Mouse (Mus musculus) heart, embryonic 13.5 days (tissue): ENCODE measurements around the gene Arfip2. TPM values are rescaled to one million over a fixed set of nuclear protein-coding genes. Genes with fewer than 3 reads are reported as not detected.

ENCODE experiments used
- ATAC-seq: fragments of 200-750 bp; cut with Nextera tagmentation; 2 replicates; pipeline ENCODE4 v1.8.0; 2017; ENCODE audit warnings: moderate TSS enrichment; ENCODE audit not compliant: insufficient number of reproducible peaks, low FRiP score, low TSS enrichment; ENCODE audit errors: extremely low read depth
- H3K27ac ChIP-seq: fragments of 300-500 bp; sonication (generic); replicated peaks from 2 replicates; pipeline ENCODE4 v1.5.1; 2015; ENCODE audit warnings: moderate library complexity, mild to moderate bottlenecking, inconsistent platforms
- H3K27me3 ChIP-seq: fragments of 300-500 bp; sonication (generic); replicated peaks from 2 replicates; pipeline ENCODE4 v1.6.1; 2015; ENCODE audit warnings: mild to moderate bottlenecking, inconsistent platforms
- H3K36me3 ChIP-seq: fragments of 300-500 bp; sonication (generic); 2 replicates; pipeline ENCODE4 v1.6.1; 2015; ENCODE audit warnings: mild to moderate bottlenecking, inconsistent platforms
- H3K4me1 ChIP-seq: fragments of 300-500 bp; sonication (generic); 2 replicates; pipeline ENCODE4 v1.6.1; 2015; ENCODE audit warnings: inconsistent platforms
- H3K4me2 ChIP-seq: fragments of 300-500 bp; sonication (generic); 2 replicates; pipeline ENCODE4 v1.6.1; 2015; ENCODE audit warnings: inconsistent platforms, mild to moderate bottlenecking, moderate library complexity
- H3K4me3 ChIP-seq: fragments of 300-500 bp; sonication (generic); 2 replicates; pipeline ENCODE4 v1.5.1; 2015; ENCODE audit warnings: moderate library complexity, mild to moderate bottlenecking, inconsistent platforms
- H3K9ac ChIP-seq: fragments of 300-500 bp; sonication (generic); 2 replicates; pipeline ENCODE4 v1.6.1; 2015; ENCODE audit warnings: inconsistent platforms, mild to moderate bottlenecking, moderate library complexity
- H3K9me3 ChIP-seq: fragments of 300-500 bp; sonication (generic); 2 replicates; pipeline ENCODE4 v1.6.1; 2016; ENCODE audit warnings: inconsistent platforms
- WGBS: fragments of 180-500 bp; shearing (Covaris S2); methylation state at CpG from one replicate; pipeline ENCODE4 v1.1.7; 2015; ENCODE audit warnings: mixed read lengths; 5-methylcytosine and 5-hydroxymethylcytosine counted together
- polyA plus RNA-seq: library from polyadenylated mRNA; unstranded; fragments of >200 nt; fragmentation: Nextera tagmentation; extraction: Ambion mirVana; gene quantifications from 2 replicates; pipeline ENCODE4 v1.2.1, GENCODE M21; 2015

Gene Arfip2
- polyA plus RNA-seq, 1 experiment from 2014 or later, result 41.7 TPM

GRCm38 (mm10) chr7:105611767-105612166 lies 28.4 kb downstream of the Arfip2 start:
- no peak overlapping the region for H3K4me2 ChIP-seq
- no peak overlapping the region for H3K27ac ChIP-seq
- H3K27me3 ChIP-seq, result no peaks in the 10 kb centered on the region
- peaks cover 13% of the 10 kb centered on the region for H3K4me1 ChIP-seq
- peaks cover 75% of the 10 kb centered on the region for H3K36me3 ChIP-seq
- WGBS, result 88% methylated on average over 1 of the region's 1 CpGs
- no peak for ATAC-seq
- no peaks in the 10 kb centered on the region for H3K9me3 ChIP-seq
- no peak overlapping the region for H3K9ac ChIP-seq
- H3K4me3 ChIP-seq, result no peak overlapping the region

- no peak overlapping the region for H3K4me2 ChIP-seq
- no peak overlapping the region for H3K27ac ChIP-seq
- H3K27me3 ChIP-seq, result no peaks in the 10 kb centered on the region
- WGBS, result 78% methylated on average over 3 of the region's 3 CpGs
- peaks cover 42% of the 10 kb centered on the region for H3K36me3 ChIP-seq
- ATAC-seq, result no peak
- H3K4me1 ChIP-seq, result no peaks in the 10 kb centered on the region
- no peak overlapping the region for H3K4me3 ChIP-seq
- H3K9me3 ChIP-seq, result 0 out of 2 replicates have a peak, but pooled peaks cover 6% of the 10 kb centered on the region
- H3K9ac ChIP-seq, result no peak overlapping the region
Observed at GRCm38 (mm10) chr7:105608467-105608866, 31.7 kb downstream of the Arfip2 start.

DNA sequence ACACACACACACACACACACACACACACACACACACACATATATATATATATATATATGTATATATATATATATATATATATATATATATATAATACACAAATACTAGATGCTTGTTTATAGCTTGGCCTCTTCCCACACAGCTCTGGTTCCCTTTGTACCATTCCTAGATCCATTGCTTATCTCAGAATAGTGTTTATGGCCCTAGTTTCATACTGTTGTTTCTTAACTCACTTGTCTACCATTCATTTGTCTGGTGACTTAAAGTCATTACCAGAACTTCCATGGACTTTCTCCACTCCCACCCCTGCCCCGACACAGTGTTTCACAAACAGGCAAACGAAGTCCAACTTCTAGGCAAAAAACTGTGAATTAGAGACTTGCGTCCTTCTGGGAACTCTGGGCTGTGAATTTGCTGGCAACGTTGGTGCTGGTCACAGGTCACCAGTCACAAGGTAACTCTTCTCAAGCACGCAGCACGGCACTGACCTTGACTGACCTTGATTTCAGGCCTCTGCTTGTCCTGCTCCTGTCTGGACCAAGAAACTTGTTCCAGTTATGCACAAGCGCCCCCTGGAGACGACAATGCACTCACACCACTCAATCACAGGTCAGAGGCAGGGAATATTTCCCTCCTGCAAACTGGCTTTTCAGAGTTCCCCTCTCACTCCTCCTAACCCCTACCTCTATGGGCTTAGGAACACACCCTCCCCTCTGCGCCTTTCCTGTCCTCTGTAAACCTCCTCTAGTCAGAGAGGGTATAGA lies 37.2 kb downstream of the Arfip2 start:
- ATAC-seq, result no peak
- WGBS, result 40% methylated on average over 9 of the region's 9 CpGs
- H3K36me3 ChIP-seq, result no peaks in the 10 kb centered on the region

GRCm38 (mm10) chr7:105590097-105590496 lies 50.1 kb downstream of the Arfip2 start:
- no peak overlapping the region for H3K4me3 ChIP-seq
- H3K9ac ChIP-seq, result no peak overlapping the region
- no peak overlapping the region for H3K4me2 ChIP-seq
- H3K9me3 ChIP-seq, result no peaks in the 10 kb centered on the region
- no peak overlapping the region for H3K27ac ChIP-seq
- H3K36me3 ChIP-seq, result no peaks in the 10 kb centered on the region
- 21% methylated on average over 7 of the region's 7 CpGs for WGBS
- no peak for ATAC-seq
- peaks cover 6% of the 10 kb centered on the region for H3K4me1 ChIP-seq
- no peaks in the 10 kb centered on the region for H3K27me3 ChIP-seq

More for the DNA sequence above, 37.2 kb downstream of the Arfip2 start:
- H3K27ac ChIP-seq, result no peak overlapping the region
- no peak overlapping the region for H3K4me2 ChIP-seq
- H3K27me3 ChIP-seq, result no peaks in the 10 kb centered on the region
- no peak overlapping the region for H3K4me3 ChIP-seq
- no peak overlapping the region for H3K9ac ChIP-seq
- H3K4me1 ChIP-seq, result no peaks in the 10 kb centered on the region
- H3K9me3 ChIP-seq, result 0 out of 2 replicates have a peak, but pooled peaks cover 6% of the 10 kb centered on the region

DNA sequence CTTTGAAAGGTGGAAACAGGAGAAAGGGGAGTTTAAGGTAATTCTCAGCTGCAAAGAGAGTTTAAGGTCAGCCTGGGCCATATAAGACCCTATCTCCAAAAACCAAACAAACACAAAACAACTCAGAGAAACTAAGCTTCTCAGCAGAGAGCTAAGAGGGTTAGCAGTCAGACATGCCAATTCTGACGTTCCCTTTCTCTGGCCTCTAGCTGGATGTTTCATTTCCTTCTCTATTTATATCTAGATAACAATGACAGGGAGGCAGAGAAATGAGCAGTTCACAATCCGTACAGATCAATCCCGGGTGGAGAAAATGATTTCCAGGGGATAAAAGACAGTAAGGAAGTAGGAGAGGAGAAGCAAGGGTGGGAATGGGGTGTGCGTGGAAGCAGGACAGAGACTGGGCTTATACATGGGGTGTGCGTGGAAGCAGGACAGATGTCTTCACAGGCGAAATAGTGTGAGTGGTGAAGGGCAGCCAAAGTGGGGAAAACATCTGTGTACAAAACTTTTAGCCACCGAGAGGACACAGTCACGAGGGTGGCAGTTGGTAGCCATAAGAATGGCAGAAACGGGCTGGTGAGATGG lies 51.8 kb downstream of the Arfip2 start:
- Histone ChIP-seq H3K9me3 (no peaks in the 10 kb centered on the region), H3K27ac (no peak overlapping the region), H3K4me2 (no peak overlapping the region), H3K27me3 (no peaks in the 10 kb centered on the region), H3K36me3 (no peaks in the 10 kb centered on the region), H3K4me3 (no peak overlapping the region), H3K4me1 (peaks cover 6% of the 10 kb centered on the region), H3K9ac (no peak overlapping the region)
- ATAC-seq, result no peak
- WGBS, result 57% methylated on average over 9 of the region's 9 CpGs

Other genes with a start within 250 kb of the Arfip2 start
- gene Fam160a2, start 240.4 kb downstream of the Arfip2 start, polyA plus RNA-seq, result 28.9 and 29.6 TPM in 2 replicates
- not detected in 2 replicates for gene Cnga4, start 235.8 kb downstream of the Arfip2 start, polyA plus RNA-seq
- gene Cckbr, start 214.7 kb downstream of the Arfip2 start, polyA plus RNA-seq, result 0.11 and 0.18 TPM in 2 replicates
- 74.7 and 80.5 TPM in 2 replicates for gene Cavin3, start 158.1 kb downstream of the Arfip2 start, polyA plus RNA-seq
- gene Smpd1, start 86.1 kb downstream of the Arfip2 start, polyA plus RNA-seq, result 50.0 and 55.7 TPM in 2 replicates
- gene Apbb1, start 58.8 kb downstream of the Arfip2 start, polyA plus RNA-seq, result 45.6 and 48.3 TPM in 2 replicates
- 0.72 and 5.2 TPM in 2 replicates for gene Hpx, start 40.3 kb downstream of the Arfip2 start, polyA plus RNA-seq
- gene Trim3, start 6.8 kb downstream of the Arfip2 start, polyA plus RNA-seq, result 24.2 and 24.5 TPM in 2 replicates
- 162 and 171 TPM in 2 replicates for gene Timm10b, start 360 bp downstream of the Arfip2 start, polyA plus RNA-seq
- 23.5 and 31.6 TPM in 2 replicates for gene Gm45799, start 136 bp upstream of the Arfip2 start, polyA plus RNA-seq
- 0.44 and 0.60 TPM in 2 replicates for gene Dnhd1, start 10.4 kb upstream of the Arfip2 start, polyA plus RNA-seq
- gene Ilk, start 96.2 kb upstream of the Arfip2 start, polyA plus RNA-seq, result 354 and 386 TPM in 2 replicates
- 25.0 and 25.1 TPM in 2 replicates for gene Rrp8, start 97.0 kb upstream of the Arfip2 start, polyA plus RNA-seq
- gene Taf10, start 103.9 kb upstream of the Arfip2 start, polyA plus RNA-seq, result 120 and 134 TPM in 2 replicates
- 80.7 and 88.2 TPM in 2 replicates for gene Tpp1, start 111.8 kb upstream of the Arfip2 start, polyA plus RNA-seq
- 4.7 and 5.9 TPM in 2 replicates for gene Dchs1, start 147.2 kb upstream of the Arfip2 start, polyA plus RNA-seq
- gene Mrpl17, start 170.7 kb upstream of the Arfip2 start, polyA plus RNA-seq, result 226 and 239 TPM in 2 replicates